Mouse (Mus musculus): ENCODE data around the gene Dcps. TPM values are rescaled to one million over a fixed set of nuclear protein-coding genes. Genes with fewer than 3 reads are reported as not detected.
A peak's percentile ranks its signal among the peaks of the same experiment; 100 is the strongest.

Gene Dcps
- 93.5 and 95.6 TPM in 2 replicates for polyA plus RNA-seq (2016; fragmentation: Nextera tagmentation; extraction: Ambion mirVana)

GRCm38 (mm10) chr9:35175251-35176123, at the start of gene Dcps:
TSS of gene Dcps (minus strand) at chr9:35176061.
- DNase-seq (ENCODE audit: low spot score) = peak; percentile 94
- Histone ChIP-seq H3K4me3 (peak within 1 kb of the TSS; percentile 77), H3K27ac (replicated peaks) (peak within 1 kb of the TSS; percentile 94), H3K36me3 (replicated peaks) (peaks cover 6% of the 10 kb centered on the region), H3K4me1 (peaks cover 16% of the 10 kb centered on the region), H3K27me3 (replicated peaks; ENCODE audit: low read depth, poor library complexity, severe bottlenecking) (no peaks in the 10 kb centered on the region), H3K9me3 (no peaks in the 10 kb centered on the region)
- WGBS = under 1% methylated on average over 38 of the region's 38 CpGs

GRCm38 (mm10) chr9:35223466-35223865, 47.6 kb upstream of the Dcps start:
- Histone ChIP-seq H3K36me3 (replicated peaks) (peaks cover 80% of the 10 kb centered on the region), H3K27me3 (replicated peaks; ENCODE audit: low read depth, poor library complexity, severe bottlenecking) (no peaks in the 10 kb centered on the region)
- no peak for DNase-seq (ENCODE audit: low spot score)

GRCm38 (mm10) chr9:35217963-35218362, 42.1 kb upstream of the Dcps start:
- H3K27me3 ChIP-seq (replicated peaks; ENCODE audit: low read depth, poor library complexity, severe bottlenecking) = no peaks in the 10 kb centered on the region
- no peaks in the 10 kb centered on the region for H3K9me3 ChIP-seq
- H3K36me3 ChIP-seq (replicated peaks) = peaks cover 97% of the 10 kb centered on the region
- WGBS = 76% methylated on average over 1 of the region's 1 CpGs
- no peak overlapping the region for H3K4me3 ChIP-seq
- H3K27ac ChIP-seq (replicated peaks) = no peak overlapping the region
- no peak for DNase-seq (ENCODE audit: low spot score)
- no peaks in the 10 kb centered on the region for H3K4me1 ChIP-seq

More at GRCm38 (mm10) chr9:35223466-35223865, 47.6 kb upstream of the Dcps start:
- Histone ChIP-seq H3K9me3 (no peaks in the 10 kb centered on the region), H3K27ac (replicated peaks) (no peak overlapping the region), H3K4me3 (no peak overlapping the region), H3K4me1 (no peaks in the 10 kb centered on the region)
- 98% methylated on average over 3 of the region's 3 CpGs for WGBS

GRCm38 (mm10) chr9:35211573-35212511, 36.0 kb upstream of the Dcps start:
- peak overlapping the region; percentile 92 for H3K27ac ChIP-seq (replicated peaks)
- H3K4me1 ChIP-seq = peaks cover 17% of the 10 kb centered on the region

GRCm38 (mm10) chr9:35210542-35211474, 34.9 kb upstream of the Dcps start, which contains the start of gene Foxred1:
TSS of gene Foxred1 (minus strand) at chr9:35211055.
- Histone ChIP-seq H3K4me3 (peak within 1 kb of the TSS; percentile 90), H3K36me3 (replicated peaks) (peaks cover 69% of the 10 kb centered on the region), H3K27ac (replicated peaks) (peak within 1 kb of the TSS; percentile 92), H3K9me3 (no peaks in the 10 kb centered on the region), H3K27me3 (replicated peaks; ENCODE audit: low read depth, poor library complexity, severe bottlenecking) (no peaks in the 10 kb centered on the region), H3K4me1 (peaks cover 17% of the 10 kb centered on the region)
- DNase-seq (ENCODE audit: low spot score) = peak; percentile 99
- 1% methylated on average over 72 of the region's 72 CpGs for WGBS

More at GRCm38 (mm10) chr9:35211573-35212511, 36.0 kb upstream of the Dcps start:
- no peaks in the 10 kb centered on the region for H3K9me3 ChIP-seq
- H3K4me3 ChIP-seq = peak overlapping the region; percentile 90
- peaks cover 69% of the 10 kb centered on the region for H3K36me3 ChIP-seq (replicated peaks)
- 37% methylated on average over 26 of the region's 26 CpGs for WGBS
- DNase-seq (ENCODE audit: low spot score) = no peak
- no peaks in the 10 kb centered on the region for H3K27me3 ChIP-seq (replicated peaks; ENCODE audit: low read depth, poor library complexity, severe bottlenecking)

GRCm38 (mm10) chr9:35204421-35204820, 28.6 kb upstream of the Dcps start:
- Histone ChIP-seq H3K4me1 (peaks cover 14% of the 10 kb centered on the region), H3K27ac (replicated peaks) (no peak overlapping the region), H3K9me3 (no peaks in the 10 kb centered on the region), H3K27me3 (replicated peaks; ENCODE audit: low read depth, poor library complexity, severe bottlenecking) (no peaks in the 10 kb centered on the region), H3K36me3 (replicated peaks) (peaks cover 51% of the 10 kb centered on the region), H3K4me3 (no peak overlapping the region)
- 93% methylated on average over 2 of the region's 2 CpGs for WGBS
- no peak for DNase-seq (ENCODE audit: low spot score)

GRCm38 (mm10) chr9:35203536-35203935, 27.7 kb upstream of the Dcps start:
- Histone ChIP-seq H3K4me3 (no peak overlapping the region), H3K27ac (replicated peaks) (no peak overlapping the region), H3K9me3 (no peaks in the 10 kb centered on the region), H3K27me3 (replicated peaks; ENCODE audit: low read depth, poor library complexity, severe bottlenecking) (no peaks in the 10 kb centered on the region), H3K36me3 (replicated peaks) (peaks cover 45% of the 10 kb centered on the region), H3K4me1 (peaks cover 23% of the 10 kb centered on the region)
- WGBS = 74% methylated on average over 3 of the region's 3 CpGs
- DNase-seq (ENCODE audit: low spot score) = no peak

- Histone ChIP-seq H3K36me3 (replicated peaks) (peaks cover 15% of the 10 kb centered on the region), H3K4me1 (peaks cover 26% of the 10 kb centered on the region), H3K27ac (replicated peaks) (peak overlapping the region; percentile 87), H3K4me3 (peak overlapping the region; percentile 78), H3K27me3 (replicated peaks; ENCODE audit: low read depth, poor library complexity, severe bottlenecking) (no peaks in the 10 kb centered on the region), H3K9me3 (no peaks in the 10 kb centered on the region)
- 70% methylated on average over 9 of the region's 9 CpGs for WGBS
- DNase-seq (ENCODE audit: low spot score) = no peak
Observed at GRCm38 (mm10) chr9:35200529-35201060, 24.7 kb upstream of the Dcps start.

GRCm38 (mm10) chr9:35199772-35200471, 24.1 kb upstream of the Dcps start, which contains the start of the genes Srpr and Tirap:
TSS of gene Srpr (plus strand) at chr9:35200175.
TSS of gene Tirap (minus strand) at chr9:35200291.
- Histone ChIP-seq H3K9me3 (no peaks in the 10 kb centered on the region), H3K27me3 (replicated peaks; ENCODE audit: low read depth, poor library complexity, severe bottlenecking) (no peaks in the 10 kb centered on the region), H3K27ac (replicated peaks) (peak within 1 kb of the TSS; percentile 87), H3K4me3 (peak within 1 kb of the TSS; percentile 78), H3K4me1 (peaks cover 26% of the 10 kb centered on the region), H3K36me3 (replicated peaks) (peaks cover 8% of the 10 kb centered on the region)
- DNase-seq (ENCODE audit: low spot score) = peak; percentile 95
- WGBS = under 1% methylated on average over 44 of the region's 44 CpGs

- peak overlapping the region; percentile 87 for H3K27ac ChIP-seq (replicated peaks)
- no peak for DNase-seq (ENCODE audit: low spot score)
Observed at GRCm38 (mm10) chr9:35198945-35199771, 23.3 kb upstream of the Dcps start.

More at GRCm38 (mm10) chr9:35198945-35199771, 23.3 kb upstream of the Dcps start:
- Histone ChIP-seq H3K4me3 (peak overlapping the region; percentile 78), H3K27me3 (replicated peaks; ENCODE audit: low read depth, poor library complexity, severe bottlenecking) (no peaks in the 10 kb centered on the region), H3K36me3 (replicated peaks) (peaks cover under 1% of the 10 kb centered on the region; the same call in 1 of the 2 replicates), H3K4me1 (peaks cover 26% of the 10 kb centered on the region), H3K9me3 (no peaks in the 10 kb centered on the region)
- WGBS = 25% methylated on average over 18 of the region's 18 CpGs
